Mouse (Mus musculus) C2C12 (cell line): Measurements from ENCODE around the gene Ly6g.
"Not testable (repeated sequence)": the region's sequence is repeated elsewhere in the genome, so short reads cannot be mapped to it uniquely, and the experiment has no call there.

ENCODE experiments used
- CTCF ChIP-seq: IDR thresholded peaks from one replicate; pipeline ENCODE4 v1.5.1; 2011; ENCODE audit not compliant: control insufficient read depth, insufficient read depth, insufficient read length
- MYOG ChIP-seq: IDR thresholded peaks from one replicate; pipeline ENCODE4 v1.6.1; 2011; ENCODE audit not compliant: control insufficient read depth, insufficient read length; ENCODE audit errors: extremely low read depth

- not testable (repeated sequence) for TF ChIP-seq CTCF, MYOG
These were observed 37.6 kb upstream of the Ly6g start for GRCm38 (mm10) chr15:75117481-75117880.
